Mouse (Mus musculus) testis, postnatal 10 days (tissue): ENCODE data around the gene Xntrpc.

Source experiments
- DNase-seq: peaks from one replicate; pipeline ENCODE4 v3.0.0; 2021; ENCODE audit warnings: low spot score

The Xntrpc gene

DNA sequence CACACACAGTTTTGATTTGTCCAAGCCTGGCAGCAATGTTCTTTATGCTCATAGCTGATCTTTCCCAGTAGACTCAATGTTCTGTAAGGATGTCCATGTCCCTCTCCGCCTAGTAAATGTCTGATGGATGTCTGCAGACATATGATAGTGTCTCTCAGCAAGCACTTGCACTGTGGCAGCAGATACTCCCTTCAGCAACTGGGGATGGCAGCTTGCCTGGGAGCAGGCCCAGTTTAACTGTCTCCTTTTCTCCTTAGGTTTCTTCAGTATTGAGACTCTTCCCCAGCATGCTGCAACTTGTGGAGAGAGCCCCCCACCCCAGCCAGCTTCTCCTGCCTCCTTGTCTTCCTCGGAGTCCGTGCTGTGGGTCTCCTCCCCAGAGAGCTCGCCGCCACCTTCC lies 16.3 kb downstream of the Xntrpc start:
- no peak for DNase-seq

DNA sequence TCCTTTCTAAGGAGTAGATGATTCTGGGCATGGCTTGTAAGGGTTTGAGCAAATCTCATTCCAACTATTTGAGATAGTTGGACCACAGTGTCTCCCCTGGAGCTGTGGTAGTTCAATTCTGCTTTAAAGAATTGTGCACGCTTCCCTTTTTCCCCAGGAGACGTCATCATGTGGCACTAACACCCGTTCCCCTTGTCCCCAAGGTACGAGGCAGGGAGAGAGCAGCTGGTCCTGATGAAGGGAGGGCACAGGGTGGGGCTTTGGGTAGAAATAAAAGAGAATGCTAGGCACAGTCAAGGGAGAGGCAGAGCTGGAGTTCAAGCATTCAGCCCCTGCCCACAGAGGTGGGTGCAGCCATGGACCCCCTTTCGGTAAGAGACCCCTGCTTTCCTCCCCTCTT lies 17.3 kb downstream of the Xntrpc start, which contains the start of gene Trpc2:
Gene Trpc2, plus strand, starts transcription at position 301 of the 400 bp plus-strand sequence.
- no peak for DNase-seq

DNA sequence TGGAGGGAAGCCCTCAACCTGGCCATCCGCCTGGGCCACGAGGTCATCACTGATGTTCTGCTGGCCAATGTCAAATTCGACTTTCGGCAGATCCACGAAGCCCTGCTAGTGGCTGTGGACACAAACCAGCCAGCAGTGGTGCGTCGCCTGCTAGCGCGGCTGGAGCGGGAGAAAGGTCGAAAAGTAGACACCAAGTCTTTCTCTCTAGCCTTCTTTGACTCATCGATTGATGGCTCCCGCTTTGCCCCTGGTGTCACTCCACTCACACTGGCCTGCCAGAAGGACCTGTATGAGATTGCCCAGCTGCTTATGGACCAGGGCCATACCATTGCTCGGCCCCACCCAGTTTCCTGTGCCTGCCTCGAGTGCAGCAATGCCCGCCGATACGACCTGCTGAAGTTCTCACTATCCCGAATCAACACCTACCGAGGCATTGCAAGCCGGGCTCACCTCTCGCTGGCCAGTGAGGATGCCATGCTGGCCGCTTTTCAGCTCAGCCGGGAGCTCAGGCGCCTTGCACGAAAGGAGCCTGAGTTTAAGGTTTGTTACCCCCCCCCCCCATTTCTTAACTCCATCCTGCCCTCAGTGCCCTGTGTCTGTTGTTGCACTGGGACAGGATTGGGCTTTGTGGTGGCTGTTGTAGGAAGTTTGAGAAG lies 18.7 kb downstream of the Xntrpc start:
- DNase-seq: no peak

DNA sequence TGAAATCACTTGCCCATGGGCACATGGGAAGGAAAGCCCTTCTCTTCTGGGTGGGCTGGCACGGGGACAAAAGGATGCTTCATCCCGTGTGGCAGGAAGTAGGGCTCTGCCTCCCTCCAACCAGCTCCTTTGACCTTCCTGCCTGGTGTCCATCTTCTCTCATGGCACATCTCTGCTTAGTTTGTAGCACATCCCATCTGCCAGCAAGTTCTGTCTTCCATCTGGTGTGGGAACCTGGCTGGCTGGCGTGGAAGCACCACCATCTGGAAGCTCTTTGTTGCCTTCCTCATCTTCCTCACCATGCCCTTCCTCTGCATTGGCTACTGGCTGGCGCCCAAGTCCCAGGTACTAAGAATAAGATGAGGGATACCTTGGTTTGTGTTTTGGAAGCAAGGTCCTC lies 21.8 kb downstream of the Xntrpc start:
- DNase-seq: no peak

DNA sequence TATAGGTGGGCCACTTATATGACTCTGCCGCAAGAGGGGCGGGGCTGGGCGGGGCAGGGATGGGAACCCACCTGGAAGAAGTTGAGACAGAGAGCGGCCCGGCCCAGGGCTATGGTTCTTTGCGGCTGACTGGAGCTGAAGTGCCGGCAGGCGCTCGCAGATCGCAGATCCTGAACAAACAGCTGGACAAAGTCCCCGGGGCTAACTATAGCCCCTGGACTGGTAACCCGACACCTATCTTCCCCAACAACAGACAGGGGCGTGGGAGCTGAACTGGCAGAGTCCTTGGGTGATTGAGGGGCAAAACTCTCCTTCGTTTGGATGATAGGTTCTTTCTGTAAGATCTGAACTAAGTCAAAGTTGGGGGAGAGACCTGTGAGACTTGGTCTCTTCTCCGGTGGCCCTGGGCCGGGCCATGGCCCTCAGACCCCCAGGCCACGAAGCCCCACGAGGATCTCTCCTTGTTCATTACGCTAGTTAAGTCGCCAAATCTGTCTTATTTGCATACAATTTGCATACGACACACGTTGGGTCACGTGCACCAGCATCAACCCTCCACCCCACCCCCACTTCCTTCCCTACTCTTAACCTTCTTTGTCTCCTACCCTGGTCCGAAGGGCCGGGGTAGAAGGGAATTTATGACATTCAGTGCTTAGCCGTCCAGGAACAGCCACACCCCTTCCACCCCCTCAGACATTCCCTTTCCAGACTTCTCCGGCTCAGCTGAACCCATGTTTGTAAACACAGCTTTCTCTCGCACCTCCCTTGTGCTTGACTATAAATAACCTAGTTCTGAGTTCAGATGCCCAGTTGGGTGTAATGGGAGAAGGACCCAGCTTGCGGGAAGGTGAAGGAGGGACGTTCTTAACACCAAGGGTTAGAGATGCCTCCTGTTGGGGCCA lies 34.5 kb downstream of the Xntrpc start:
- DNase-seq: no peak

DNA sequence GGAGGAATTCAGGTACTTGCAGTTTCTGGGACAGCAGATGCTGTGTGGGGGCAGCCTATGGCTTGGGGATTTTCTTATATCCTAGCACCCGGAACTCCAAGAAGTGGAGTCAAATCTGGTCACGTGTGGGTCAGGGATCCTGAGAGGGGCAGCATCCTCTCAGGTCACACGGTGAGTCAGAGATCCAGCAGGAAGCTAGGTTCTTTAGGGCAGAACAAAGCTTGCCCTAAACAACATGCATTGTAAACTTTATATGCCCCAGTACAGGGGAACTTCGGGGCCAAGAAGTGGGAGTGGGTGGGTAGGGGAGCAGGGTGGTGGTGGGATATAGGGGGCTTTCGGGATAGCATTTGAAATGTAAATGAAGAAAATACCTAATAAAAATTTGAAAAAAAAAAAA lies 35.4 kb downstream of the Xntrpc start:
- DNase-seq: no peak

DNA sequence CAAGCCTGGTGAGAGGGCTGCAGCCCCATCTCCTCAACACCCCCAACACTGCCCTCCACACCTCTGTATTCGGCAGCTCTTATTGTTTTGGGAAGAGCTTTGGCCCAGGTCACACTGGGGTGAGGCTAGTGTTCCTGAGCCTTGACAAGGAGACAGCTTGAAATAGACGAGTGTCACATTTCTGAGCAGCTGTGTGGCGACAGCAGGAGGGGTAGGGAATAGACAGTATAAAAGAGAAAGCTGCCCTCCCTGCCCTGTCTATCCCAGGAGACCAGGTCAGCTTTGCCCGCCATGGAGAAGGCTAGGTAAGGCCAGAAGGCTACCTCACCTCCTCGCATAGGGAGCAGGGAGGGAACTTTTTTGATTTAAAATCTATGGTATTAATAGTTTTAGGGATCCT lies 36.0 kb downstream of the Xntrpc start, which contains the start of gene Art1:
Gene Art1, plus strand, starts transcription at position 257 of the 400 bp plus-strand sequence.
- no peak for DNase-seq

DNA sequence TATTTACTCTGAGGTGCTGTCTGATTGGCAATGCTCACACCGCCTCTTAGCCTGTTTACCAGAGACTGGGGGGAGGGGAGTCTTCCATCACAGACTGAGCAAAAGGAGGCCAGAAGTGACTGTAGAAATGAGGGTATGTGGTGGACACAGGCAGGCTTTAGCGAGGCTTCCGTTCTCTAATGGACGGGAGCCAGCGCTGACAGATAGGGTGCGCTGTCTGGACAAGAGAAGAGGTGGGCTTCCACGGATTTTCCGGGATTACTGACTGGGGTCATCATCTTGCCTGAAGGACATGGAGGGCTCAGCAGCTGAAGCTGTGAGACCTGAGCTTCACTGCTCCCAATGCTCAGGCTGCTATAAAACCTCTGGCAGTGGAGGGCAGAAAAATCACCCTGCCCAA lies 36.7 kb downstream of the Xntrpc start:
- no peak for DNase-seq

DNA sequence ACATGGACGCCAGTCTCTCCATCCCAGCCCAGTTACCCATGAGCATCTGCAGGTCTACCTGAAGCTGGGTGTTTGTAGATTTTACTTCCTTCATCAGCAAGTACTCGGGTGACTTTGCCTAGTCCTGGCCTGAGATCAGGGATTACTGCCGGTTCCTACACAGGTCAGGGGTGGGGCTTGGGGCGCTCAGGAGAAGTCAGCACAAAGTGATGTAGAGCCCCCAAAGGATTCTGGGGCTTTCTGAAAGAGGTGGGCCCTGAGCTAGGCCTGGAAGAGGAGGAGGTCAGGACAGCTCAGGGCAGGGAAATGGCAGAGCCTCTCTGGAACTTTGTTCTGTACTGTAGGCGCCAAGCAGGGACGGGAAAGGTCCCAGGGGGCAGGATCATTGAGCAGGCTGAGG lies 37.2 kb downstream of the Xntrpc start:
- no peak for DNase-seq

DNA sequence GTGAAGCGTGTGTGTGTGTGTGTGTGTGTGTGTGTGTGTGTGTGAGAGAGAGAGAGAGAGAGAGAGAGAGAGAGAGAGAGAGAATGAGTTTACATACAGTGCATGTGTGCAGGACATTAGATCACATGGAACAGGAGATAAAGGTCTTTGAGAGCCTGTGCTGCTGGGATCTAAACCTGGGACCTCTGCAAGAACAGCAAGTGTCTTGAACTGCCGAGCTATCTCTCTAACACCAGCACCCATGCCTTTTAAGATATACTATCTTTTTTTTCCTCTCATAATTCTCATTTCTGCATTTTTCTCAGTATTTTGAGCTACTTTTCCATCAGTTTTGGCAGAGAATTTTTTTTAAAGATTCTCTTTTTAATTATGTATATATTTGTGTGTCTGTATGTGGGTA lies 38.0 kb downstream of the Xntrpc start:
- no peak for DNase-seq

DNA sequence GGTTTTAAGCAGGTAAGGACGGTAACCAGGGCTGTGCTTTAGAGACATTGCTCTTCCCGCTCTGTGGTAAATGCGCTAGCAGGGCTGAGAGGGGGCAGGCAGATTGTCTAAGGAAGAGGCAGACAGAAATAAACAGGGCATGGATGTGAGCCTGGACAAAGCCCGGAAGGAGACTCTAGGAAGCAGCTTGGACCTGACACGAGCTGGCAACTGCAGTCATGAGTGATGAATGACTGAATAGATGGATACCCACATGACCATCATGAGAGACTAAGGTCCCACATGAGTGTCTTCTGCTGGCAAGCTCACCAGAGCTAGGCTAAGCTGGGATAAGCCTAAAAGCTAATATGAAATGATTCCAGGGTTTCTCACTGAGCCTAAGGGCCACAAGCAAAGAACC lies 38.6 kb downstream of the Xntrpc start:
- no peak for DNase-seq

DNA sequence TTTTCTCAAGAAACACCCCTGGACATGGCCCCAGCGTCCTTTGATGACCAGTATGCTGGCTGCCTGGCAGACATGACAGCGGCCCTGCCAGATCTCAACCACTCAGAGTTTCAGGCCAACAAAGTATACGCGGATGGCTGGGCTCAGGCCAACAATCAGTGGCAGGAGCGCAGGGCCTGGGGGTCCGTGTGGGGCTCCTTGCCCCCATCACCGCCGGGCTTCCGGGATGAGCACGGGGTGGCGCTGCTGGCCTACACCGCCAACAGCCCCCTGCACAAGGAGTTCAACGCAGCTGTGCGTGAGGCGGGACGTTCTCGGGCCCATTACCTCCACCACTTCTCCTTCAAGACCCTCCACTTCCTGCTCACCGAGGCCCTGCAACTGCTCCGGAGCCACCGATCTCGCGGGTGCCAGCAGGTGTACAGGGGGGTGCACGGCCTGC lies 41.2 kb downstream of the Xntrpc start:
- no peak for DNase-seq

DNA sequence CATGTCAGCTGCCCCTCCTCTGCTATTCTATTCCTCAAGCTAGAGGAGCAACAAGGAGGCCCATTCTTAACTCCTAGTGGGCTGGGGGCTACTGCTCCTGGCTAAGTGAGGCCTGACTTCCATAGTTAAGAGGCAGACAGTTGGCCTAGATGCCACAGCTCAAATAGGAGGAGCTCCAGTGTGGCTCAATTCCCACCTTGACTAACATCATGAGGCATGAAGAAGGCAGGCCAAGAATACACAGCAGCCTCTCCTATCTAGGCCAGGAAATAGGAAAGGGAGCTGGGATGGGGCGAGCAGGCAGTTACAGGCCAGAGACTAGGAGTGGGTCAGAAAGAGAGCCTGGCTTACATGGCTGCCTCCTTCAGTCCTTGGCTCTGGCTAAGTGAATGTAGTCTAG lies 42.7 kb downstream of the Xntrpc start:
- no peak for DNase-seq

DNA sequence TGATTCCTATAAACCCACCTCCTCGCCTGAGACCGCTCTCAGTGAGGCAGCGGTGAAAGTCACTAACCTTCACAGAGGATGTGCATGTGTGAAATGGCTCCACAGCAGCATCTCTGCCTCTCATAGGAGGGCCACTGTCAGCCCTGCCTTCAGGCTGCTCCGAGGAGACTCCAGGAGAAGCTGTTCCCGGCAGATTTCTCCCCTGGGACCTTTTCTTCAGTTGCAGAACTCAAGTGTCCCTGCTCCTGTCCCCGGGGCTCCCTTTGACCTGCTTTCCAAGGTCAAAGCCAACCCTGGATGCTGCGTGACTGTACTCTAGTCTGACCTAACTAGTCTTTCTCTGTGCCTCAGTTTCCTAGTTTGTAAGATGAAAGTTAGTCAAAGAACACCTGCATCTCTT lies 43.7 kb downstream of the Xntrpc start, which contains the start of gene Art5:
Gene Art5, minus strand, starts transcription at position 319 of the 400 bp plus-strand sequence.
- DNase-seq: no peak

DNA sequence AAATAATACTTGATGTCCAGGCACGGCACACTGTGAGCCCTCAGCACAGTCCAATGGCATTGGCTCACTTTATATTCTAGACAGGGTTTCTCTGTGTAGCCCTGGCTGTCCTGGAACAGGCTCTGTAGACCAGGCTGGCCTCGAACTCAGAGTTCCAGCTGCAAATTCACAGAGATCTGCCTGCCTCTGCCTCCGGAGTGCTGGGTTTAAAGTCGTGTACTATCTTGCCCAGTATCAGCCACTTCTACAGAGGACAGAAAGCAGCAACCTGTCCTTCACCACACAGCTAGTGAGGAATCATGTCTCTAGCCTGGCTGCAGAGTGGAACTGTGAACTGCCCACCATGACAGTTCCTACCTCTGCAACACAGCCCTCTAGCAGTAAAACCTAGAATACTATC lies 44.2 kb downstream of the Xntrpc start:
- no peak for DNase-seq

DNA sequence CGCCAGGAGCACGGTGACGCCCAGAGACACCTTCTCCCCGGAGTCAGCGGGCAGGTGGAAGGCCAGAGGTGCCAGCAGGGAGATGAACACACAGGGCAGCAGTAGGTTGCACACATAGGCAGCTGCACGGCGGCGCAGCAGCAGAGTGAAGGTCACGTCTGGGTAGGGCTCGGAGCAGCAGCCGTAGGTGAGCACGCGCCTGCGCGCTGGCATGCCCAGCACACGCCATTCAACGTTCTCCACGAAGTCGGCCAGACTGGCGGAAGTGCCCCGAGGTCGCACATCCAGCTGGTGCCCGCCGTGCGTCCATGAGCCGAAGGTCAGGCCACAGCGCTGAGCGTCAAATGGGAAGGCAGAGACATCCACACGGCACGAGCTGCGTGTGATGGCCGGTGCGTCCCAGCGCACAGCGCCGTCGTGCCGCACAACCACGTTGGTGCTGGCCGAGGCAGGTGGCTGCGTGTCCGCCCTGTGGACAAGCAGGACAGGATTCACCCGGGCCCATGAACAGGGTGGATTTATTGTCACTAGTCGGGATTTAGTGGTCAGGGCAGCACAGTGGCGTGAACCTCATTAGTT lies 47.7 kb downstream of the Xntrpc start:
- DNase-seq: no peak

DNA sequence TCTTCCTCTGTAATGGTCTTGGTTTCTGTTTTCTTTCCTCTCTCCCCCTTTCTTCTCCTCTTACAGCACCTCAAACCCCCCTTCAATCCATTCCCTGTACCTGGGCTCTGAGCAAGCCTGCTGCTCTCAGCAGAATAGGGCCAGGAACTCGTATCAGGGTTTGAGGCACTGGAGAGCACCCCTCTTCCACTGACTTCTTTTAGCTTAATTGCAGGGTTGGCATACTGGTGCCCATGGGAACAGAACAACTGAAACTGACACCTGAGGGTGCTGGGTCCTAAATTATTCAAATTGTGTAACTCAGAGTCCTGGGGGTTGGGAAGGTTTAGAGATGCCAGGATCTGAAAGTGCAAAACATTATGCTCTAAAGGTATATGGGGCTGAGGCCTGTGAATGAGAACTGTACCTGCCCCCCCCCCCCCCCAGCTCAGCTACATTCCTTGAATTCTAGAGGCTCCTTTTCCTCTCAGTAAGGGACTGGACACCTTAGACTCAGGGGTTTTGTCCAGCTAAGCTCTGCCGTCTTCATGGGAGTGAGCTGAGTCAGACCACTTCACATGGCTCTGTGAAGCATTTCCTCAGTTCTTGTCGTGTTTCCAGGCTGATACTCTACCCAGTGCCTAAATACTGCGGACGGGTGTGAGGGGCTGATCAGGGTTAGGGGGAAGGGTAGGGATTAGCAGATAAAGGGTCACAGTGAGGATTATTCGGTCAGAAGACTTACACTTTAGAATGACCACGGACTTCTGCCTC lies 51.2 kb downstream of the Xntrpc start, which contains the start of gene Chrna10:
Gene Chrna10, minus strand, starts transcription at position 250 of the 753 bp plus-strand sequence.
- DNase-seq: no peak

DNA sequence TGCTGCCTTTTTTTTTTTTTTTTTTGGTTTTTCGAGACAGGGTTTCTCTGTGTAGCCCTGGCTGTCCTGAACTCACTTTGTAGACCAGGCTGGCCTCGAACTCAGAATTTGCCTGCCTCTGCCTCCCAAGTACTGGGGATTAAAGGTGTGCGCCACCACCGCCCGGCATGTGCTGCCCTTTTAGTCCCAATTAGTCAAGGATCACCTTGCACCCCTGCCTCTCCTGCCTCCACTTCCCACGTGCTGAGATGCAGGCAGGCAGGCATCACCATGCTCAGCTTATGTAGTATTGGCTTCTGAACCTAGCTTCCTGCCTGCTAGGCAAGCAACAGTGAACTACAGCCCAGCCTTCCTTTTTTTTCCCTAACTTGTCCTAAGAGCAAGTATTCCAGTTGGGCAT lies 51.9 kb downstream of the Xntrpc start:
- no peak for DNase-seq

DNA sequence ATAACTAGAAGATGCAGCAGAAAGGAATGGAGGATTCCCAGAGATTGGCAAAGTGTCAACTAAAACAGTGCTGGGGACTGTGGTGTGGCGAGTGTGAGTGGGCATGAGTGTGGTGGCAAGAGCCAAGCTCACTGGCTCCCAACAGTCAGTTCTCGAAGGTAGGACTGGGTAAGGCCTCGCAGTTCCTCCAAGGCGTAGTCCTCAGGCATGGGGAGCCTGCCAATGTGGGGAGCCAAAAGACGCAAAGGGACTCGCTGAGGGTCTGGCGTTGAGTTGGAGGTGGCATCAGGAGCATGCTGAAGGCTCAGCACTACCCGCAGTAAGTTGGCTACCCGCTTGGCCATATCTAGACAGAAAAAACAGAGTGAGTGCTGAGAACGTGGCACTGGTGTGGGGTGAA lies 54.8 kb downstream of the Xntrpc start:
- no peak for DNase-seq

DNA sequence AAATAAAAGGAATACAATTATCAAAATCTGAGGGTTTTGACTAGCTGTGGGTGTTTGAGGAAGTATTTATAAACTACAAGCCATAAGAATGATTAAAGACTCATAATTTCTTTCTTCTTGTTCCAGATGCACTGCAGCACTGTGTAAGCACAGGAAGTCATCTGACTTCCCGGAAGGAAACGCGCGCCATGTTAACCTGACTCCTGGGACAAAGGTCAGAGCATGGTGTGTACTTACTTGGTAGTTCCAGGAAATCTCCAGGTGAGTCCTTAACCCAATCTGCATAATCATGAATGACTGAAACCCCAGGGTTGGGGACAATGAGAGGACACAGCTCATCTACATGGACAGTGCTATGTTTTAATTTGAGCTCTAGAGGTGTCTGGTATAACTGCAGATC lies 66.9 kb downstream of the Xntrpc start:
- no peak for DNase-seq

DNA sequence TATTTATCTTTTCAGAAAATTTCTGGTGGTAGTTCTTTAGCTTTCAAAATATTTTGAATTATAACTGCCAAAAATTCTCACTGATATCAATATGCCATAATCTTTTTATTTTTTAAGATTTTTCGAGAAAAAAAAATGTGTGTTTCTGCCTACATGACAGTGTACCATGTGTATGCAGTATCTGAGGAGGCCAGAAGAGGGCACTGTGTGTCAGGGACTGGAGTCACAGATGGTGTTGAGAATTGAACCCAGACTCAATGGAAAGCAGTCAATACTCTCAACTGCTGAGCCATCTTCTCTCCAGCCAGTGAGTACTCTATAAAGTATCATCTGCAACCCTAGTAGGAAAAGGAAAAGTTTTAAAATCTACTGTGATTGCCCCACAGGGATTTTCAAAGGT lies 72.0 kb downstream of the Xntrpc start:
- DNase-seq: peak; percentile 57

DNA sequence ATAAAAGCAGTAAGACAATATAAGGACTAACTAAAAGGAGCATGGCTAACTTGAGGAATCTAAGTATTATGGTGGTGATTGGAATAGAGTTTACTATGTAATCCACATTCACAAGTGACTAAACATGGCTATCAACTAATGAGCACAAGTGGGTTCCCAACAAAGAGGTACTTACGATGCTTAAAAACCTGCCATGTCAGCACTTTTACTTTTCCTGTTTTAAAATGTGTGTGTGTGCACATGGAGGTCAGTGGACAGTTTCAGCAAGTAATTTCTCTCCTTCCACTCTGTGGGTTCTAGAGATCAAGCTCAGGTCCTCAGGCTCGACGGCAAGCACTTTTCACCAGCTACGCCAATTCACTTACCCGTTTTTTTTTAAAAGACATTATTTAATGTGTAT lies 72.4 kb downstream of the Xntrpc start:
- DNase-seq: no peak
